ENCODE assay signal across 18 mouse cellular contexts in genomic region chr3:89161786-89162185, GRCm38 (mm10). TPM values are rescaled to one million over a fixed set of nuclear protein-coding genes. Genes with fewer than 3 reads are reported as not detected.
"Had no signal": no experiment of that assay in that cellular context is flagged by ENCODE, and none has a peak within 500 bp of the region (broad histone marks: within the 10 kb centered on the region; RNA-seq: fewer than 3 reads in every experiment).

No protein-coding gene starts in this region.

- H3K9ac ChIP-seq: lung, embryonic 14.5 days; midbrain, embryonic 12.5 days; neural tube, embryonic 13.5 days; neural tube, embryonic 15.5 days had no signal

- H3K9me3 ChIP-seq: midbrain, embryonic 10.5 days; midbrain, embryonic 12.5 days; neural tube, embryonic 13.5 days; neural tube, embryonic 15.5 days had no signal

- H3K4me3 ChIP-seq: midbrain, embryonic 10.5 days; midbrain, embryonic 12.5 days; myocyte; neural tube, embryonic 13.5 days; neural tube, embryonic 15.5 days had no signal

- H3K27ac ChIP-seq: midbrain, embryonic 10.5 days; midbrain, embryonic 12.5 days; neural tube, embryonic 13.5 days; neural tube, embryonic 15.5 days had no signal

- ATAC-seq: midbrain, embryonic 16.5 days had no signal

- DNase-seq: lung, adult 18-20 months; lung, embryonic 14.5 days; lung, postnatal 10 days; midbrain, embryonic 14.5 days; retina, postnatal 1 day; right cerebral cortex, adult 18-20 months; right cerebral cortex, postnatal 25 days; right cerebral cortex, postnatal 4 days; spleen, adult 18-20 months; thymus, adult 2 months; thymus, postnatal 25 days had no signal

RNA-seq across cellular contexts. Expression of gene Hcn3, which starts 1.8 kb away (rescaled TPM):
- total RNA-seq: megakaryocyte, adult 5-6 weeks had no signal
